Mouse (Mus musculus) thymus, postnatal 14 days (tissue): Measurements from ENCODE around the gene Slc22a21.
"Not testable (repeated sequence)": the region's sequence is repeated elsewhere in the genome, so short reads cannot be mapped to it uniquely, and the experiment has no call there.

ENCODE experiments used
- DNase-seq: peaks from one replicate; pipeline ENCODE4 v3.0.0; 2021

Slc22a21 gene

GRCm38 (mm10) chr11:53979788-53980621, at the start of gene Slc22a21:
Gene Slc22a21 (minus strand): TSS chr11:53980332.
- peak; percentile 66 for DNase-seq

- no peak for DNase-seq
Measured at GRCm38 (mm10) chr11:54028997-54029396, 48.9 kb upstream of the Slc22a21 start.

GRCm38 (mm10) chr11:54028044-54028951, 48.2 kb upstream of the Slc22a21 start, which contains the start of gene Slc22a4:
Gene Slc22a4 (minus strand): TSS chr11:54028090.
- DNase-seq, result peak; percentile 30

- no peak for DNase-seq
Measured at GRCm38 (mm10) chr11:54027131-54028043, 47.3 kb upstream of the Slc22a21 start.

GRCm38 (mm10) chr11:54026491-54027041, 46.4 kb upstream of the Slc22a21 start:
- no peak for DNase-seq

- no peak for DNase-seq
Measured at GRCm38 (mm10) chr11:54021396-54022093, 41.4 kb upstream of the Slc22a21 start.

- DNase-seq, result no peak
Measured at GRCm38 (mm10) chr11:54018893-54019732, 39.0 kb upstream of the Slc22a21 start.

GRCm38 (mm10) chr11:54017596-54017995, 37.5 kb upstream of the Slc22a21 start:
- DNase-seq, result no peak

GRCm38 (mm10) chr11:54016051-54016450, 35.9 kb upstream of the Slc22a21 start:
- DNase-seq, result no peak

GRCm38 (mm10) chr11:54012961-54013360, 32.8 kb upstream of the Slc22a21 start:
- no peak for DNase-seq

GRCm38 (mm10) chr11:54011255-54011654, 31.1 kb upstream of the Slc22a21 start:
- no peak for DNase-seq

GRCm38 (mm10) chr11:54008416-54008920, 28.3 kb upstream of the Slc22a21 start:
- DNase-seq, result no peak

GRCm38 (mm10) chr11:54007717-54008116, 27.6 kb upstream of the Slc22a21 start:
- no peak for DNase-seq

- DNase-seq, result no peak
Measured at GRCm38 (mm10) chr11:54006901-54007300, 26.8 kb upstream of the Slc22a21 start.

GRCm38 (mm10) chr11:54006362-54006761, 26.2 kb upstream of the Slc22a21 start:
- not testable (repeated sequence) for DNase-seq

GRCm38 (mm10) chr11:54004734-54005133, 24.6 kb upstream of the Slc22a21 start:
- DNase-seq, result no peak

GRCm38 (mm10) chr11:54004221-54004620, 24.1 kb upstream of the Slc22a21 start:
- no peak for DNase-seq

- peak; percentile 54 for DNase-seq
Measured at GRCm38 (mm10) chr11:54002761-54003717, 22.9 kb upstream of the Slc22a21 start.

- DNase-seq, result peak; percentile 67
Measured at GRCm38 (mm10) chr11:54002147-54002760, 22.1 kb upstream of the Slc22a21 start.
